Mouse (Mus musculus): ENCODE measurements around the gene Slc18a2. TPM values are rescaled to one million over a fixed set of nuclear protein-coding genes. Genes with fewer than 3 reads are reported as not detected.

Gene Slc18a2
- total RNA-seq (2023), result not detected

DNA sequence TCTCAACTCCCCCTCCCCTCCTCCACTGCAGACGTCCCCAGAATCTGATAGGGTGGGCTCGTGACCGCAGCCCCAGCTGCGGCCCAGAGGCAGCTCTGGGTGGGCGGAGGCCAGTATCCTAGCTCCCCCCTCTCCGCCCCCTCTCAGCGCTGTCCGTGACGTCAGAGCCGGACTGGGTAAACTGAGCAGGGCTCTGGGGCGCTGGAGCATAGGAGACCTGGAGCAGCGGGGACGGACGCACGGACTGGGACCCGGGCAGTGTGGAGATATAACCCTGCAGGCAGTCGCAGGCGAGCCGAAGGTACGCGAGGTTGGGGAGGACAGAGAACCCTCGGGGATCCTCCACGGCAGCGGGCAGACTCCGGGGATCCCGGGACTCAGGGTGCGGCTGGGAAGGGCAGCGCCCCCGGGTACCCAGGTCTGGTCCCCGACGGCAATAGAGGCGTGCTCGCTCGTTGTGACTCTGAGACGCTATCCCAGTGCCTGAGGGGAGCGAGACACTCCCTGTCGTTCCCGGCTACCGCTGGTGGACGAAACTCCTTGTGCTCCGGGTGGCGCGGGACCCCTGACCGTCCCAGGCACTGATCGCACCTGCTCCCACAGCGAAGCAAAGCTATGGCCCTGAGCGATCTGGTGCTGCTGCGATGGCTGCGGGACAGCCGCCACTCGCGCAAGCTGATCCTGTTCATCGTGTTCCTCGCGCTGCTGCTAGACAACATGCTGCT, at the start of gene Slc18a2:
Gene Slc18a2 (plus strand): TSS at position 179 of the 725 bp plus-strand sequence.

DNA sequence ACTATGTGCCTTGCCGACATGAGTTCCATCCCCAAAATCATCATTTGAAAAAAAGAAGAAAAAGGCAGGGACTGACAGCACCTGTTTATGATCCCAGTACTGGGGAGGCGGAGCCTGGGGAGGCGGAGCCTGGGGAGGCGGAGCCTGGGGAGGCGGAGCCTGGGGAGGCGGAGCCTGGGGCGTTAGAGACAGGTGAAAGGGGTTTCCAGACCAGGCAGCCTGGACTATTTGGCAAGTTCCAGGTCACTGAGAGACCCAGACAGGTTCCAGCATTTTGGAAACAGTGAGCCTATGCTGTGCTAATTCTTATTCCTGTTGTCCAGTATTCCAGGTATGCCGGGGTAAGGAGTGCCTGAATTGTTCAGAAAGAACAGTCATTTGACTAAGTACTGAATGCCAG, 41.7 kb upstream of the Slc18a2 start, which contains the start of gene Kcnk18:
Gene Kcnk18 (plus strand): TSS at position 224 of the 400 bp plus-strand sequence.

DNA sequence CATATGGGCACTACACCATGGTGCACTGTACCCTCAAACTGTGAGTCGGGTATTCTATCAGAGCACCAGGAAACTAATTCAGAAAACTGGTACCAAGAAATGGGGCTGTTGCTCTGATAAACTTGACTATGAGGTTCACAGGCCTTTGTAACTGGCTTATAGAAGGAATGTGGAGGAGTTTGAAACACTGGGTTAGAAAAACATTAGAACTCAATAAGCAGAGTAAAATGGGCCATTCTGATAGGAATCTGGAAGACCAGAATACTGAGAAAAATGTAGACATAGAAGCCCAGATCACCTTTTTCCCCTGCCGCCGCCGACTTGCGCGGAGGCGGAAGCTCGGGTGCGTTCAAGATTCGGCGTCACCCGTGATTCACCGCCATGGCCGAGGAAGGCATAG, 61.3 kb downstream of the Slc18a2 start, which contains the start of gene Rps12-ps3:
Gene Rps12-ps3 (plus strand): TSS at position 301 of the 400 bp plus-strand sequence.

Other genes starting within 250 kb of the Slc18a2 start
- 0.32 TPM for gene Shtn1, start 184.8 kb upstream of the Slc18a2 start, total RNA-seq (2023)
- not detected for gene Vax1, start 90.8 kb upstream of the Slc18a2 start, total RNA-seq (2023)
- gene Kcnk18, start 41.7 kb upstream of the Slc18a2 start, total RNA-seq (2023), result not detected
- 1,644 TPM for gene Rps12-ps3, start 61.4 kb downstream of the Slc18a2 start, total RNA-seq (2023)
- gene Pdzd8, start 84.9 kb downstream of the Slc18a2 start, total RNA-seq (2023), result 48.2 TPM
- gene Emx2, start 197.5 kb downstream of the Slc18a2 start, total RNA-seq (2023), result not detected